Mouse (Mus musculus): ENCODE measurements around the gene Agap2.

The Agap2 gene

DNA sequence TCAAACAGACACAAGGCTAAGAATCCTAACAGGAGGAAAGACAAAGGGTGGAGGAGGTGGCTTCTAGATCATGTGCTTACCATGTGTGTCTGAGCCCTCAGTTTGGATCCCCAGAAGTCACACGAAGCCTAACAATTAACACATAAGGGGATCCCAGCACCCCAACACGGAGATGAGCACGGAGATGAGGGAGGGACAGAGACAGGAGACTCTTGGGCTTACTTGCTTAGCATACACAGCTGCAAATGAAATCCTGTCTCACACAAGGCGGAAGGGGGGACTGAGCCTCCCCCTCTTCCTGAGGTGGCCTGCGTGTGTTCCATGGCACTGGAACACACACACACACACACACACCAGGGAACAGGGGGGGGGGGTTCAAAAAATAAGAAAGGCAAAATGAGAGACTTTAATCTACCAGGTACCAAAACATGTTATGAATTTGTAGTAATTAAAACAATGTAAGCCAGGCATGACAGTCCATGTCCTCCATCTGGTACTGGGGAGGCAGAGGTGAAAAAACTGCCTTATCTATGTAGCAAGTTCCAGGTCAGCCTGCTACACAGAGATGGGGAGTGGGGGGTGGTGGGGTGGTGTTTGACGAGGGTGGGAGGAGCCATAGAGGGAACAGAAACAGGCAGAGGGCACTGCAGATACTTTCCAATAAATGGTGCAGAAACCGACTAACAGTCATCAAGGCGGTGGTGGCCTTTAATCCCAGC is 60.2 kb downstream of the Agap2 start:
- no peak for DNase-seq (ENCODE audit: low spot score)

DNA sequence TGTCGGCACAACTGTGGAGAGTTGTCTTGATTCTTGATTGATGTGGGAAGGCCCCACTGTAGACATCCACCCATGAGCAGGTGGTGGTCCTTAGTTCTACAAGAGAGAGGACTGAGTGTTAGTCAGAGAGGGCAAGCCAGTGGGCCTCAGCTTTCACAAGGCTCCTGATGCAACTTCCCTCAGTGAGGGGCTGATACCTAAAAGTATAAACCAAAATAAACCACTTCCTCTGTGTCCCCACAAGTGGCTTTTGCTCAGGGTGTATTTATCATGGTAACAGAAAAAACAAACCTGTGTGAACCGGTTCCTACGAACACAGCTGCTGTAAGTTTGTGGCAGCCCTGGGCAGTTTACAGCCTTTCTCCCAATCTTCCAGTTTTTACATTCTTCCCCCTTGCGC is 61.4 kb downstream of the Agap2 start:
- DNase-seq (ENCODE audit: low spot score), result no peak

DNA sequence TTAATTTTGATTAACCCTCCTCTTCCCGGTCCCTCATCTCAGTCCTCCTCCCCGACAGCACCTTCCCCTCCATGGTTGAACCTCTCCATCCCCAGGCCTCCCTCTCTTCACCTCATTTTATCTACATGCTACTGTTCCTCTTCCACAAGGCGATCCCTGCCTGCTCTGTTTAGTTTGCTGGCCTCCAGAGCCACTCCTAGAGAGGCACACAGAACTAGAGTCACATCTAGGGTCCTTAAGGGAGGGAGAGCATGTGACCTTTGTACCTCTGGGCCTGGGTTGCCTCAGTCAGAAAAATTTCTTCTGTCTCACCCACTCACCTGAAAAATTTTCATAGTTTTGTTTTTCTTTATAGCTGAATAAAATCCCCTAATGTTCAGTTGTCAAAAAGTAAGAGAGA is 62.8 kb downstream of the Agap2 start:
- DNase-seq (ENCODE audit: low spot score), result no peak

DNA sequence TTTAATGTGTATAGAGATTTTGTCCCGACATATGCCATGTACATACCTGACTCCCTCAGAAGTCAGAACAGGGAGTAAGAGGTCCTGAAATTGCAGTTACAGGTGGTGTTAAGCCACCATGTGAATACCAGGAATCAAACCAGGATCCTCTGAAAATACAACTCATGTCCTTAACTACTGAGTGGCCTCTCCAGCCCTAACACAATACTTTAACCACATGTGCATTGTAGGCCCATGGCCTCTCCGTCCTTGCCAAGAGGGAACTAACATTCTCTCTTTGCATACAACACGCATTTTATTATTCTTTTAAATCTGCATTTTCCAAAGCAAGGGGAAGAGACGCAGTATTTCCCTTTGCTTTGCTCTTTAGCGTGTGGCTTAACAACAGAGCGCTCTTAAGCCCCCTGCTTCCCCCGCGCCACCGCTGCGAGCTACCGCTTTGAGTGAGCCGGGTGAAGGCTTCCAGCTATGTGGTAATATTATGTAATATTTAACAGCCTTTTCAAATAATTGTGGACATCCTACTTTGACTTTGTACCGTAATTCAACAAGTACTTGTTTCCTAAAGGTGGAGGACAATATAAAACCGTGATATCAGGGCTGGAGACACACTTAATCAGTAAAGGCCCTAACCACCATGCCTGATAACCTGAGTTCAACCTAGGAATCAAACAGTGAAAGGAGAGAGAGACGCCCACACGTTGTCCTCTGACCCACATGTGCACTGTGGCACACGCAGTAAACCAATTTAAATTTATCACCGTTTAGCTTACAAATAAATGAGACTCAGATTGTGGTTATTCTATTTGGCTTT is 63.5 kb downstream of the Agap2 start:
- no peak for DNase-seq (ENCODE audit: low spot score)

DNA sequence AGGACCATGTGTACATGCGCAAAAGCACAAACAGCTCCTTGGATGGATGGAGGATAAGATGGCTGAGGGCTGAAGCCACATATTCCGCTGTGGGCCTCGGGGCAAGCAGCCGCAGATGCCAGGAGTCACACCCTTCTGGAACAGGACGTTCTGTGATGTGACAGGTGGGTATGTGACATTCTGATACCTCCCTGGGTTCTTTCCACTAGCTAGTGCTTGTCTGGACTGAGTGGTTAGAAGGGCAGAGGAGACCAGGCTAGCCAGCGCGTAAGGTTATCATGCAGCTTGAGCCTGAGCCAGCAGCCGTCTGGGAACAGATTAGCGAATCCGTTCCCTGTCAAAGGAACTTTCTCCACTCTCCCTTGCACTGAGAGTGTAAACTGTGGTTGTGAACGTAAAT is 65.9 kb downstream of the Agap2 start:
- no peak for DNase-seq (ENCODE audit: low spot score)

DNA sequence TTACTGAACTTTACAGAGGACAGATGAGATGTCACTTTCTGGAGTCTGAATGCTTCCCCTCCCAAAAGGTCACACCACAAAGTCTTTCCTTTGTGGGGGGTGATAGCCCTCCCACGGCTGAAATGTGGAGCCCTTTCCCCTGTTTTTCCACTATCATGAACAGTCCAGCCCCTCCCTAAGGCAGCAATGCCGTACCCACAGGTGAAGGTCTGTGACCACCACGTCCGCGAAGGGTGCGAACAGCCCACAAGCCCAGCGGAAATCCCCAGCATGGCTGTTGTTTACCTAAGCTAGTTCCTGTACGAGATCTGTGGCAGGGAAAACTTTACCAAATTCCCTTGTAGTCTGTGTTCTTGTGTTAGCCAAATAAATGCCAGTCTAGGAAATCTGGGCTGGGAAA is 66.4 kb downstream of the Agap2 start:
- no peak for DNase-seq (ENCODE audit: low spot score)

All from ovary, postnatal 10 days (tissue).